Mouse (Mus musculus): ENCODE data around the gene Rbmxl1. TPM values are rescaled to one million over a fixed set of nuclear protein-coding genes. Genes with fewer than 3 reads are reported as not detected.
"Not testable (repeated sequence)": the region's sequence is repeated elsewhere in the genome, so short reads cannot be mapped to it uniquely, and the experiment has no call there.

The Rbmxl1 gene
- polyA plus RNA-seq, 1 experiment, result 94.8 TPM

- H3K4me3 ChIP-seq (ENCODE audit: insufficient read depth, poor library complexity, severe bottlenecking), result peak overlapping the region; percentile 89
- no peaks in the 10 kb centered on the region for H3K27me3 ChIP-seq (ENCODE audit: control insufficient read depth, insufficient read depth, insufficient read length)
- H3K79me2 ChIP-seq (ENCODE audit: control insufficient read depth, insufficient read depth), result peaks cover 85% of the 10 kb centered on the region
- peak overlapping the region; percentile 86 for H3ac ChIP-seq (ENCODE audit: control insufficient read depth, insufficient read length, low read depth)
- TF ChIP-seq USF1 (IDR thresholded peaks at IDR 0.05; ENCODE audit: low read depth), result no peak
- TF ChIP-seq MYOG (IDR thresholded peaks at IDR 0.05; ENCODE audit: control insufficient read depth, extremely low read depth, insufficient read length), result no peak
- no peak for TF ChIP-seq FOSL1 (IDR thresholded peaks at IDR 0.05; ENCODE audit: insufficient read depth, low read length, poor library complexity, severe bottlenecking)
- TF ChIP-seq CEBPB (IDR thresholded peaks at IDR 0.05; ENCODE audit: low read depth), result no peak
- H3K79me3 ChIP-seq (ENCODE audit: low read depth), result peaks cover 51% of the 10 kb centered on the region
- H3K36me3 ChIP-seq (ENCODE audit: control insufficient read depth, insufficient read depth), result peaks cover 25% of the 10 kb centered on the region
Measured at GRCm38 (mm10) chr8:78507979-78508718, 549 bp downstream of the Rbmxl1 start.

GRCm38 (mm10) chr8:78502706-78503105, 6.0 kb downstream of the Rbmxl1 start:
- Histone ChIP-seq H3K79me3 (ENCODE audit: low read depth) (peaks cover 18% of the 10 kb centered on the region), H3K27me3 (ENCODE audit: control insufficient read depth, insufficient read depth, insufficient read length) (no peaks in the 10 kb centered on the region), H3K36me3 (ENCODE audit: control insufficient read depth, insufficient read depth) (peaks cover 26% of the 10 kb centered on the region), H3ac (ENCODE audit: control insufficient read depth, insufficient read length, low read depth) (no peak overlapping the region), H3K79me2 (ENCODE audit: control insufficient read depth, insufficient read depth) (peaks cover 31% of the 10 kb centered on the region), H3K4me3 (ENCODE audit: insufficient read depth, poor library complexity, severe bottlenecking) (no peak overlapping the region)
- TF ChIP-seq MYOG (IDR thresholded peaks at IDR 0.05; ENCODE audit: control insufficient read depth, extremely low read depth, insufficient read length), result no peak
- no peak for TF ChIP-seq FOSL1 (IDR thresholded peaks at IDR 0.05; ENCODE audit: insufficient read depth, low read length, poor library complexity, severe bottlenecking)
- TF ChIP-seq CEBPB (IDR thresholded peaks at IDR 0.05; ENCODE audit: low read depth), result no peak
- no peak for TF ChIP-seq CTCF (IDR thresholded peaks at IDR 0.05; ENCODE audit: control insufficient read depth, insufficient read depth, insufficient read length)
- TF ChIP-seq USF1 (IDR thresholded peaks at IDR 0.05; ENCODE audit: low read depth), result no peak

GRCm38 (mm10) chr8:78496273-78496672, 12.4 kb downstream of the Rbmxl1 start:
- H3K79me2 ChIP-seq (ENCODE audit: control insufficient read depth, insufficient read depth); H3K4me3 ChIP-seq (ENCODE audit: insufficient read depth, poor library complexity, severe bottlenecking); H3ac ChIP-seq (ENCODE audit: control insufficient read depth, insufficient read length, low read depth); H3K79me3 ChIP-seq (ENCODE audit: low read depth); H3K36me3 ChIP-seq (ENCODE audit: control insufficient read depth, insufficient read depth); H3K27me3 ChIP-seq (ENCODE audit: control insufficient read depth, insufficient read depth, insufficient read length): not testable (repeated sequence)

GRCm38 (mm10) chr8:78493031-78493430, 15.7 kb downstream of the Rbmxl1 start:
- TF ChIP-seq CEBPB (IDR thresholded peaks at IDR 0.05; ENCODE audit: low read depth) (no peak), MYOD1 (IDR thresholded peaks at IDR 0.05; ENCODE audit: control insufficient read depth, insufficient read length, low read depth) (no peak), CTCF (IDR thresholded peaks at IDR 0.05; ENCODE audit: control insufficient read depth, insufficient read depth, insufficient read length) (no peak), USF1 (IDR thresholded peaks at IDR 0.05; ENCODE audit: low read depth) (no peak), MYOG (IDR thresholded peaks at IDR 0.05; ENCODE audit: control insufficient read depth, extremely low read depth, insufficient read length) (no peak), FOSL1 (IDR thresholded peaks at IDR 0.05; ENCODE audit: insufficient read depth, low read length, poor library complexity, severe bottlenecking) (no peak), MAX (IDR thresholded peaks at IDR 0.05) (no peak)
- no peak overlapping the region for H3K4me3 ChIP-seq (ENCODE audit: insufficient read depth, poor library complexity, severe bottlenecking)
- H3K79me2 ChIP-seq (ENCODE audit: control insufficient read depth, insufficient read depth), result no peaks in the 10 kb centered on the region
- H3K36me3 ChIP-seq (ENCODE audit: control insufficient read depth, insufficient read depth), result no peaks in the 10 kb centered on the region
- H3K27me3 ChIP-seq (ENCODE audit: control insufficient read depth, insufficient read depth, insufficient read length), result no peaks in the 10 kb centered on the region
- no peak overlapping the region for H3ac ChIP-seq (ENCODE audit: control insufficient read depth, insufficient read length, low read depth)
- H3K79me3 ChIP-seq (ENCODE audit: low read depth), result no peaks in the 10 kb centered on the region

GRCm38 (mm10) chr8:78489733-78490132, 19.0 kb downstream of the Rbmxl1 start:
- no peak overlapping the region for H3K4me3 ChIP-seq (ENCODE audit: insufficient read depth, poor library complexity, severe bottlenecking)
- no peaks in the 10 kb centered on the region for H3K79me3 ChIP-seq (ENCODE audit: low read depth)
- H3K36me3 ChIP-seq (ENCODE audit: control insufficient read depth, insufficient read depth), result no peaks in the 10 kb centered on the region
- peaks cover 6% of the 10 kb centered on the region for H3K27me3 ChIP-seq (ENCODE audit: control insufficient read depth, insufficient read depth, insufficient read length)
- no peak overlapping the region for H3ac ChIP-seq (ENCODE audit: control insufficient read depth, insufficient read length, low read depth)
- TF ChIP-seq FOSL1 (IDR thresholded peaks at IDR 0.05; ENCODE audit: insufficient read depth, low read length, poor library complexity, severe bottlenecking), result no peak
- no peak for TF ChIP-seq MYOD1 (IDR thresholded peaks at IDR 0.05; ENCODE audit: control insufficient read depth, insufficient read length, low read depth)
- no peak for TF ChIP-seq USF1 (IDR thresholded peaks at IDR 0.05; ENCODE audit: low read depth)
- no peak for TF ChIP-seq MAX (IDR thresholded peaks at IDR 0.05)
- TF ChIP-seq CTCF (IDR thresholded peaks at IDR 0.05; ENCODE audit: control insufficient read depth, insufficient read depth, insufficient read length), result no peak
- TF ChIP-seq CEBPB (IDR thresholded peaks at IDR 0.05; ENCODE audit: low read depth), result no peak
- TF ChIP-seq MYOG (IDR thresholded peaks at IDR 0.05; ENCODE audit: control insufficient read depth, extremely low read depth, insufficient read length), result no peak
- H3K79me2 ChIP-seq (ENCODE audit: control insufficient read depth, insufficient read depth), result no peaks in the 10 kb centered on the region

- no peak for TF ChIP-seq MYOG (IDR thresholded peaks at IDR 0.05; ENCODE audit: control insufficient read depth, extremely low read depth, insufficient read length)
- no peak for TF ChIP-seq USF1 (IDR thresholded peaks at IDR 0.05; ENCODE audit: low read depth)
- no peak for TF ChIP-seq MAX (IDR thresholded peaks at IDR 0.05)
- TF ChIP-seq MYOD1 (IDR thresholded peaks at IDR 0.05; ENCODE audit: control insufficient read depth, insufficient read length, low read depth), result no peak
- no peak for TF ChIP-seq FOSL1 (IDR thresholded peaks at IDR 0.05; ENCODE audit: insufficient read depth, low read length, poor library complexity, severe bottlenecking)
- TF ChIP-seq CTCF (IDR thresholded peaks at IDR 0.05; ENCODE audit: control insufficient read depth, insufficient read depth, insufficient read length), result no peak
- TF ChIP-seq CEBPB (IDR thresholded peaks at IDR 0.05; ENCODE audit: low read depth), result no peak
- Histone ChIP-seq H3K79me3 (ENCODE audit: low read depth) (no peaks in the 10 kb centered on the region), H3K27me3 (ENCODE audit: control insufficient read depth, insufficient read depth, insufficient read length) (peaks cover 3% of the 10 kb centered on the region), H3K79me2 (ENCODE audit: control insufficient read depth, insufficient read depth) (no peaks in the 10 kb centered on the region), H3K4me3 (ENCODE audit: insufficient read depth, poor library complexity, severe bottlenecking) (no peak overlapping the region), H3K36me3 (ENCODE audit: control insufficient read depth, insufficient read depth) (no peaks in the 10 kb centered on the region), H3ac (ENCODE audit: control insufficient read depth, insufficient read length, low read depth) (no peak overlapping the region)
Measured at GRCm38 (mm10) chr8:78477051-78477829, 31.5 kb downstream of the Rbmxl1 start.
